In genomic region chr10:28191440-28191839, GRCm38 (mm10) we compare ENCODE assay signal across 35 mouse cellular contexts.
"Had no signal": no experiment of that assay in that cellular context is flagged by ENCODE, and none has a peak within 500 bp of the region (broad histone marks: within the 10 kb centered on the region; RNA-seq: fewer than 3 reads in every experiment).

No protein-coding gene starts in this region.

- H3K36me3 ChIP-seq: heart, embryonic 10.5 days; heart, embryonic 12.5 days; heart, embryonic 13.5 days; heart, embryonic 15.5 days; hindbrain, embryonic 10.5 days; hindbrain, embryonic 12.5 days; hindbrain, embryonic 13.5 days; hindbrain, embryonic 15.5 days; intestine, embryonic 15.5 days; kidney, embryonic 15.5 days had no signal

- H3K4me2 ChIP-seq: heart, embryonic 11.5 days; heart, embryonic 12.5 days; heart, embryonic 13.5 days; heart, embryonic 15.5 days; hindbrain, embryonic 12.5 days; hindbrain, embryonic 13.5 days; hindbrain, embryonic 14.5 days; hindbrain, embryonic 15.5 days; intestine, embryonic 15.5 days; kidney, embryonic 15.5 days had no signal

- H3K9ac ChIP-seq: heart, embryonic 12.5 days; heart, embryonic 13.5 days; heart, embryonic 15.5 days; hindbrain, embryonic 12.5 days; hindbrain, embryonic 13.5 days; hindbrain, embryonic 14.5 days; hindbrain, embryonic 15.5 days; intestine, embryonic 15.5 days; kidney, embryonic 15.5 days had no signal

- H3K27me3 ChIP-seq: heart, embryonic 12.5 days; heart, embryonic 13.5 days; heart, embryonic 15.5 days; hindbrain, embryonic 12.5 days; hindbrain, embryonic 13.5 days; hindbrain, embryonic 15.5 days; intestine, embryonic 15.5 days; kidney, embryonic 15.5 days had no signal

- H3K4me1 ChIP-seq: heart, embryonic 10.5 days; heart, embryonic 13.5 days; heart, embryonic 15.5 days; hindbrain, embryonic 10.5 days; hindbrain, embryonic 12.5 days; hindbrain, embryonic 13.5 days; hindbrain, embryonic 15.5 days; intestine, embryonic 15.5 days had no signal

- H3K4me3 ChIP-seq: heart, embryonic 10.5 days; heart, embryonic 12.5 days; heart, embryonic 13.5 days; heart, embryonic 15.5 days; hindbrain, embryonic 10.5 days; hindbrain, embryonic 12.5 days; hindbrain, embryonic 13.5 days; hindbrain, embryonic 15.5 days; intestine, embryonic 15.5 days; kidney, embryonic 15.5 days; layer of hippocampus, adult 2 months had no signal

- H3K27ac ChIP-seq: heart, embryonic 10.5 days; heart, embryonic 13.5 days; heart, embryonic 15.5 days; hindbrain, embryonic 10.5 days; hindbrain, embryonic 12.5 days; hindbrain, embryonic 13.5 days; hindbrain, embryonic 14.5 days; hindbrain, embryonic 15.5 days; hindbrain, postnatal 0 days; intestine, embryonic 15.5 days; kidney, embryonic 15.5 days; kidney, postnatal 0 days; layer of hippocampus, adult 2 months had no signal

- H3K9me3 ChIP-seq: heart, embryonic 10.5 days; heart, embryonic 12.5 days; heart, embryonic 13.5 days; heart, embryonic 15.5 days; hindbrain, embryonic 10.5 days; hindbrain, embryonic 12.5 days; hindbrain, embryonic 13.5 days; hindbrain, embryonic 15.5 days; intestine, embryonic 15.5 days; kidney, embryonic 15.5 days had no signal

- DNase-seq: heart, postnatal 10 days; heart, postnatal 14 days; heart, postnatal 36 days; heart, postnatal 4 days; kidney, adult 11 months; kidney, adult 18-20 months; kidney, adult 2 months; kidney, adult 8-10 months; kidney, adult 9 months; kidney, postnatal 10 days; kidney, postnatal 14 days; kidney, postnatal 25 days; kidney, postnatal 36 days; kidney, postnatal 4 days; layer of hippocampus, adult 9-11 months; layer of hippocampus, postnatal 36 days had no signal

- ATAC-seq: hindbrain, embryonic 16.5 days; hindbrain, postnatal 0 days; inflammation-experienced regulatory T-cells, adult 6 months; intestine, embryonic 15.5 days; intestine, embryonic 16.5 days; intestine, postnatal 0 days had no signal
